Mouse (Mus musculus): ENCODE data around the gene Clic5.
A peak's percentile ranks its signal among the peaks of the same experiment; 100 is the strongest.

DNA sequence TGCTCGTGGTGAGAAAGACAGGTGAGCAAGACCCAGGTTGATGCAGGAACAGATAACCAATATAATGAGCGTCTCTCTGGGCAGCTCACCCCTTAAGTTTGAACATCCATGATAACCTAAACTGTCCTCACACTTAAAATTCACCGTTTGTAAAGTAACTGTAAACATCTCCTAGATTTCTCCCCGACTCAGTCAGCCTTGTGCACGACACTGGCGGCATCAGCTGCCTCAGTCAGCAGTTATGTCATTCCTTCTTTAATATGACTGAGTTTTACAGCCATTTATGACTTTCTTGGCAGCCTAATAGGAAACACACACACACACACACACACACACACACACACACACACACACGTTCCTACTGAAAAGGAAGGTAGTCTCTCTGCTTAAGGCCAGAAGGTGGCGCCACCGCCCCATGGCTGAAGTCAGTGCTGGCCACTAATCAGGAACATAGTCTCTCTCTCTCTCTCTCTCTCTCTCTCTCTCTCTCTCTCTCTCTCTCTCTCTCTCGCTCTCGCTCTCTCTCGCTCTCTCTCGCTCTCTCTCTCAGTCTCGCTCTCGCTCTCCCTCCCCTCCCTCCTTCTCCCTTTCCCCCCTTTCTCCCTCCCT is 73.3 kb downstream of the Clic5 start:
- no peak for TF ChIP-seq MYOG (IDR thresholded peaks at IDR 0.05; ENCODE audit: control insufficient read depth, extremely low read depth, insufficient read length)
- TF ChIP-seq CTCF (IDR thresholded peaks at IDR 0.05; ENCODE audit: control insufficient read depth, insufficient read depth, insufficient read length) = peak; percentile 65
- TF ChIP-seq MAX (IDR thresholded peaks at IDR 0.05) = peak; percentile 31
- TF ChIP-seq CEBPB (IDR thresholded peaks at IDR 0.05; ENCODE audit: low read depth) = no peak
- no peak for TF ChIP-seq FOSL1 (IDR thresholded peaks at IDR 0.05; ENCODE audit: insufficient read depth, low read length, poor library complexity, severe bottlenecking)

Measured in C2C12 (cell line).